Mouse (Mus musculus): ENCODE measurements at regions not wholly inside any gene's neighbourhood (a gene's known extent, or its start where the extent isn't known, plus 50 kb on each side); places are given as distances from the start of the nearest gene placed in this dataset.

GRCm38 (mm10) chr4:80002738-80003635 is 830.9 kb upstream of the Tyrp1 start:
- DNase-seq (ENCODE audit: extremely low spot score in 1 of 2, low spot score in 2 of 2) = no peak
- Histone ChIP-seq H3K27ac (no peak overlapping the region), H3K4me3 (no peak overlapping the region)
- TF ChIP-seq CTCF (IDR thresholded peaks at IDR 0.05) = no peak
- intact Hi-C loops (cut with DNase I) = no loop called here

GRCm38 (mm10) chr4:80003636-80004365 is 830.1 kb upstream of the Tyrp1 start:
- no peak overlapping the region for H3K4me3 ChIP-seq
- intact Hi-C loops (cut with DNase I) = no loop called here
- H3K27ac ChIP-seq = no peak overlapping the region
- no peak for DNase-seq (ENCODE audit: extremely low spot score in 1 of 2, low spot score in 2 of 2)
- TF ChIP-seq CTCF (IDR thresholded peaks at IDR 0.05) = no peak

- no peak for DNase-seq (ENCODE audit: extremely low spot score in 1 of 2, low spot score in 2 of 2)
- TF ChIP-seq CTCF (IDR thresholded peaks at IDR 0.05) = no peak
- Histone ChIP-seq H3K4me3 (no peak overlapping the region), H3K27ac (no peak overlapping the region)
- intact Hi-C loops (cut with DNase I) = no loop called here
These were observed 829.6 kb upstream of the Tyrp1 start for GRCm38 (mm10) chr4:80004366-80004700.

- DNase-seq (ENCODE audit: extremely low spot score in 1 of 2, low spot score in 2 of 2) = no peak
- TF ChIP-seq CTCF (IDR thresholded peaks at IDR 0.05) = no peak
- intact Hi-C loops (cut with DNase I) = no loop called here
These were observed 829.1 kb upstream of the Tyrp1 start for GRCm38 (mm10) chr4:80004788-80005187.

GRCm38 (mm10) chr4:80027876-80028275 is 806.0 kb upstream of the Tyrp1 start:
- H3K4me3 ChIP-seq = no peak overlapping the region
- intact Hi-C loops (cut with DNase I) = no loop called here
- TF ChIP-seq CTCF (IDR thresholded peaks at IDR 0.05) = no peak
- no peak overlapping the region for H3K27ac ChIP-seq
- no peak for DNase-seq (ENCODE audit: extremely low spot score in 1 of 2, low spot score in 2 of 2)

More at GRCm38 (mm10) chr4:80004788-80005187, 829.1 kb upstream of the Tyrp1 start:
- Histone ChIP-seq H3K27ac (no peak overlapping the region), H3K4me3 (no peak overlapping the region)

- no peak for TF ChIP-seq CTCF (IDR thresholded peaks at IDR 0.05)
- Histone ChIP-seq H3K4me3 (no peak overlapping the region), H3K27ac (no peak overlapping the region)
- DNase-seq (ENCODE audit: extremely low spot score in 1 of 2, low spot score in 2 of 2) = peak; percentile 35 to 42
- intact Hi-C loops (cut with DNase I) = no loop called here
These were observed 786.0 kb upstream of the Tyrp1 start for GRCm38 (mm10) chr4:80047956-80048355.

Data from left cerebral cortex, adult 2 months (tissue).